Mouse (Mus musculus): Measurements from ENCODE around the gene Myo19.

DNA sequence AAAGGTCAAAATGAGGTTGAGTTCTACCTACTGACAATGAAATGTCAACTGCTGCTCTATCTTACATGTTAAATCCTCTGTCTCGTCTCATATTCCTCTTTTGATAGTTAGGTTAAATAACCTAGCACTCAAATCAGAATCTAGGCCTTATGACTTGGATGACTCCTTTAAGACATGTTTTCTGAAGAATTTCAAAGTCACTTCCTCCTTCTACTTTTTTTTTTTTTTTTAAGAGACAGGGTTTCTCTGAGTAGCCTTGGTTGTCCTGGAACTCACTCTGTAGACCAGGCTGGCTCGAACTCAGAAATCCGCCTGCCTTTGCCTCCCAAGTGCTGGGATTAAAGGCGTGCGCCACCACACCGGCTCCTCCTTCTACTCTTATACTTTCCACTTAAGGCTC, 24.7 kb upstream of the Myo19 start:
- TF ChIP-seq CTCF (conservative IDR thresholded peaks at IDR 0.05; ENCODE audit: insufficient read depth, insufficient read length, low read depth, low read length) (no peak), POLR2A (IDR thresholded peaks at IDR 0.05; ENCODE audit: low read depth, low read length) (no peak)
